Mouse (Mus musculus): ENCODE data around the gene Klrb1b. TPM values are rescaled to one million over a fixed set of nuclear protein-coding genes. Genes with fewer than 3 reads are reported as not detected.
A peak's percentile ranks its signal among the peaks of the same experiment; 100 is the strongest.
"Not testable (repeated sequence)": the region's sequence is repeated elsewhere in the genome, so short reads cannot be mapped to it uniquely, and the experiment has no call there.

The Klrb1b gene
- polyA plus RNA-seq, 1 experiment from 2014 or later, result not detected

GRCm38 (mm10) chr6:128768047-128768446, 58.1 kb downstream of the Klrb1b start:
- Histone ChIP-seq H3K27ac (no peak overlapping the region), H3K36me3 (no peaks in the 10 kb centered on the region), H3K27me3 (no peaks in the 10 kb centered on the region), H3K9me3 (no peaks in the 10 kb centered on the region), H3K4me3 (replicated peaks) (no peak overlapping the region), H3K9ac (replicated peaks) (no peak overlapping the region), H3K4me2 (no peak overlapping the region), H3K4me1 (replicated peaks) (peaks cover 10% of the 10 kb centered on the region)
- 90% methylated on average over 4 of the region's 4 CpGs for WGBS
- no peak for ATAC-seq (ENCODE audit: insufficient number of reproducible peaks, insufficient read depth, low FRiP score, low TSS enrichment, low read depth)

- 72% methylated on average over 6 of the region's 6 CpGs for WGBS
- H3K4me2 ChIP-seq; ATAC-seq (ENCODE audit: insufficient number of reproducible peaks, insufficient read depth, low FRiP score, low TSS enrichment, low read depth); H3K27ac ChIP-seq; H3K9ac ChIP-seq (replicated peaks); H3K4me3 ChIP-seq (replicated peaks); H3K9me3 ChIP-seq; H3K27me3 ChIP-seq; H3K36me3 ChIP-seq: not testable (repeated sequence)
- peaks cover 10% of the 10 kb centered on the region for H3K4me1 ChIP-seq (replicated peaks)
Measured at GRCm38 (mm10) chr6:128766486-128767254, 59.5 kb downstream of the Klrb1b start.

DNA sequence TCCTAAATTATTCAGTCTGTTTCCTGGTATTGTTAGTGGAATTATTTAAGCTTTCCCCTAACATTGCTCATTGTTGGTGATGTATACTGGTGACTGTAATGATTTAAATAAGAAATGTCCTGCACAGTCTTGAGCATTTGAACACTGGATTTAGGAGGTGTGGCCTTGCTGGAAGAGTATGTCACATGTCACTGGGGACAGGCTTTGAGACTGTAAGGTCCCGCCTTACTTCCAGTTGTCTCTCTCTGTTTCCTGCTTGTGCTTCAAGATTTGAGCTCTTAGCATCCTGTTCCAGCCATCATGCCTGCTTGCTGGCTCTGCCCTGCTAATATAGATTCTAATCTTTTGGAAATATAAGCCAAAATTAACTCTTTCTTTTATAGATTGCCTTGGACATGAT, 60.9 kb downstream of the Klrb1b start:
- no peak overlapping the region for H3K4me2 ChIP-seq
- no peaks in the 10 kb centered on the region for H3K27me3 ChIP-seq
- H3K9ac ChIP-seq (replicated peaks), result no peak overlapping the region
- whole genome bisulfite sequencing, result 90% methylated on average over 1 of the region's 1 CpGs
- H3K9me3 ChIP-seq, result no peaks in the 10 kb centered on the region
- H3K36me3 ChIP-seq, result no peaks in the 10 kb centered on the region
- H3K27ac ChIP-seq, result no peak overlapping the region
- peaks cover 9% of the 10 kb centered on the region for H3K4me1 ChIP-seq (replicated peaks)
- no peak overlapping the region for H3K4me3 ChIP-seq (replicated peaks)
- ATAC-seq (ENCODE audit: insufficient number of reproducible peaks, insufficient read depth, low FRiP score, low TSS enrichment, low read depth), result no peak

DNA sequence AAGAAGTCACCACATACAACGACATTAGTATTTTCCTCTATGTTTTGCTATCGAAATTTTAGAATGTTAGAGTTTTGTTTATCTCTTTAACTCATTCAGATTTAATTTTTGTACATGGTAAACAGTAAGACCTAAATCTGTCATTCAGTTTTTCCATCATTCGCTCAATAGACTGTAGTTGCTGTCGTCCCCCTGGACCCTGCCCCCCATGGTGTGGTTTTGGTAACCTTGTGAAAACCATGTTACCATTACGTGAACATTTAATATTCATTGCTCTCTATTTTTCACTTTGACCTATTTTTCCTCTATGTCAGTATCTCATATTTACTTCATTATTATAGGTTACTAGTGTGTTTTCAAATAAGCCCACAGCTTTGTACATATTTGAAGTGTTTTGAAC, 61.5 kb downstream of the Klrb1b start:
- Histone ChIP-seq H3K9ac (replicated peaks) (no peak overlapping the region), H3K4me1 (replicated peaks) (peaks cover 3% of the 10 kb centered on the region), H3K4me2 (peak overlapping the region; percentile 49), H3K27ac (no peak overlapping the region), H3K4me3 (replicated peaks) (peak overlapping the region; percentile 45), H3K36me3 (no peaks in the 10 kb centered on the region), H3K27me3 (no peaks in the 10 kb centered on the region), H3K9me3 (no peaks in the 10 kb centered on the region)
- 23% methylated on average over 5 of the region's 5 CpGs for WGBS
- no peak for ATAC-seq (ENCODE audit: insufficient number of reproducible peaks, insufficient read depth, low FRiP score, low TSS enrichment, low read depth)

GRCm38 (mm10) chr6:128763736-128764523, 62.2 kb downstream of the Klrb1b start:
- H3K27me3 ChIP-seq, result no peaks in the 10 kb centered on the region
- peak overlapping the region; percentile 45 for H3K4me3 ChIP-seq (replicated peaks)
- H3K4me1 ChIP-seq (replicated peaks), result no peaks in the 10 kb centered on the region; the same call in 1 of the 2 replicates
- H3K27ac ChIP-seq, result peak overlapping the region; percentile 75
- peak overlapping the region; percentile 56 for H3K4me2 ChIP-seq
- peak overlapping the region; percentile 55 for H3K9ac ChIP-seq (replicated peaks)
- no peaks in the 10 kb centered on the region for H3K9me3 ChIP-seq
- WGBS, result 3% methylated on average over 30 of the region's 30 CpGs
- ATAC-seq (ENCODE audit: insufficient number of reproducible peaks, insufficient read depth, low FRiP score, low TSS enrichment, low read depth), result peak; percentile 95
- no peaks in the 10 kb centered on the region for H3K36me3 ChIP-seq

Other genes with a start within 250 kb of the Klrb1b start
- not detected in 2 replicates for gene A2ml1, start 244.7 kb downstream of the Klrb1b start, polyA plus RNA-seq (2016; fragmentation: Nextera tagmentation; extraction: Ambion mirVana)
- not detected in 2 replicates for gene Klrb1a, start 202.8 kb downstream of the Klrb1b start, polyA plus RNA-seq (2016; fragmentation: Nextera tagmentation; extraction: Ambion mirVana)
- not detected in 2 replicates for gene Clec2h, start 163.9 kb downstream of the Klrb1b start, polyA plus RNA-seq (2016; fragmentation: Nextera tagmentation; extraction: Ambion mirVana)
- not detected in 2 replicates for gene Klrb1, start 103.3 kb downstream of the Klrb1b start, polyA plus RNA-seq (2016; fragmentation: Nextera tagmentation; extraction: Ambion mirVana)
- not detected in 2 replicates for gene Klrb1c, start 37.1 kb downstream of the Klrb1b start, polyA plus RNA-seq (2016; fragmentation: Nextera tagmentation; extraction: Ambion mirVana)
- gene Gm44511, start within 50 bp of the Klrb1b start, polyA plus RNA-seq (2016; fragmentation: Nextera tagmentation; extraction: Ambion mirVana), result not detected in 2 replicates
- not detected in 2 replicates for gene Clec2i, start 61.3 kb upstream of the Klrb1b start, polyA plus RNA-seq (2016; fragmentation: Nextera tagmentation; extraction: Ambion mirVana)
- 0.51 and 0.70 TPM in 2 replicates for gene BC035044, start 64.8 kb upstream of the Klrb1b start, polyA plus RNA-seq (2016; fragmentation: Nextera tagmentation; extraction: Ambion mirVana)
- gene Clec2g, start 108.0 kb upstream of the Klrb1b start, polyA plus RNA-seq (2016; fragmentation: Nextera tagmentation; extraction: Ambion mirVana), result not detected in 2 replicates
- gene Klrb1f, start 219.6 kb upstream of the Klrb1b start, polyA plus RNA-seq (2016; fragmentation: Nextera tagmentation; extraction: Ambion mirVana), result 0.13 TPM in 1 of 2 replicates, not detected in the other

All from limb, embryonic 12.5 days (tissue).